Mouse (Mus musculus) granulocyte monocyte progenitor cell, adult 5-6 weeks (primary cell): ENCODE measurements around the gene Snrnp27. TPM values are rescaled to one million over a fixed set of nuclear protein-coding genes. Genes with fewer than 3 reads are reported as not detected.

Experiments used
- ATAC-seq: replicated peaks from 2 replicates; pipeline ENCODE4 v1.8.0; 2016; ENCODE audit warnings: mild to moderate bottlenecking, moderate TSS enrichment, inconsistent platforms; ENCODE audit not compliant: poor library complexity, severe bottlenecking
- total RNA-seq, 2 experiments: library from RNA; stranded (forward) in 1 of 2; stranded (reverse) in 1 of 2; fragments of 200-712, 200-1000 nt in 1 of 2; fragments of >200 nt in 1 of 2; fragmentation: Nextera tagmentation in 1 of 2; gene quantifications; 2 replicates each; pipeline ENCODE4 v1.2.3; 2014 to 2017

The Snrnp27 gene
- total RNA-seq, 2 experiments from 2014 or later: 58.6 to 131 TPM

DNA sequence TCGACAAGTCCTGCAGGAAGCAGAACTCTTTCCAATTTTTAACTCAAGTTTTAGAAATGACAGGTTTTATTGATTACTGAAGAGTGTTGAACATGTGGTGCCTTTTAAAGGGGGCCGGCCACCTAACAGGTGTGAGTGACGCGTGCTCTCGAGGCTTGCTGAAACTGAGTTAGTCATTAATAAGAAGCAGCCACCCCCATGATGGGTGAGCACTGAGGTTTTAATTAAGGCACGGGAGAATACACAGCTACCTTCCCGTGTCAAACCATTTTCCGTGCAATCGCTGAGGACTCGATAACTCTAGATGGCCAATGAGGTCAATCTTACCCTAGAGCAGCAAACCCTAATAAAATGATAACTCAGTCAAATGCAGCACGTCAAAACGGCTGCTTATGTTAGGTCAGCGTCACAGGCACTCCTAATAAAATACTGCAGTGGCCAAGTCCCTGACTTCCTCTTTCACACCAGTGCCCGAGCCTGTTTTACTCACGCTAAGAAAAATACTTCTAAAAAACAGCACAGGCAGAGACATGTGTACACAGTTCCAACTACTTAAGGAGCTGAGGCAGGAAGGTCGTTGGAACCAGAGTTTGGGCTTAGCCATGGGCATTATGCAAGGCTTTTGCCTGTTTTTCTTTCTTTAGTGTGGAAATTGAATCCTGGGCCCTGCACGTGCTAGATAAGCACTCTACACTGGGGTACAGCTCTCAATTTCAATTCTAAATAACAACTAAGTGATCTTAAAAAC is 18.6 kb downstream of the Snrnp27 start:
- peak; percentile 11; the same call in 1 of the 2 replicates for ATAC-seq

DNA sequence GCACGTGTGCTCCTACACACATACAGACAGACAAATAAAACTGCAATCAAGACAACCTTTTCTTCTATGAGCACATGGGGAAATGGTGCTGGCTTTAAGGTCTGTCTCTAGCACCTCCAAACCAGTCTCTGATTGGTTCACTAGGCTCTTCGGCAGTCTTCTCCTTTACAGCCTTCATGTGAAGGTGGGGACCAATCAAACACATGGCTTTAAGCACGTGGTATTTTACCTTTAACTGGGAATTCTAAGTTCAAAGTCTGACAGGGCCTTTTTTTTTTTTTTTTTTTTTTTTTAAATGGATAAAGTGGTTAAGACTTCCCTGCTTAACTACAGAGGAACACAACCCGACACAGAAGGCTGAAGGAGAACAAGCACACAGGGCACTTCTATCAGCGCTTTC is 19.2 kb downstream of the Snrnp27 start:
- ATAC-seq: no peak

DNA sequence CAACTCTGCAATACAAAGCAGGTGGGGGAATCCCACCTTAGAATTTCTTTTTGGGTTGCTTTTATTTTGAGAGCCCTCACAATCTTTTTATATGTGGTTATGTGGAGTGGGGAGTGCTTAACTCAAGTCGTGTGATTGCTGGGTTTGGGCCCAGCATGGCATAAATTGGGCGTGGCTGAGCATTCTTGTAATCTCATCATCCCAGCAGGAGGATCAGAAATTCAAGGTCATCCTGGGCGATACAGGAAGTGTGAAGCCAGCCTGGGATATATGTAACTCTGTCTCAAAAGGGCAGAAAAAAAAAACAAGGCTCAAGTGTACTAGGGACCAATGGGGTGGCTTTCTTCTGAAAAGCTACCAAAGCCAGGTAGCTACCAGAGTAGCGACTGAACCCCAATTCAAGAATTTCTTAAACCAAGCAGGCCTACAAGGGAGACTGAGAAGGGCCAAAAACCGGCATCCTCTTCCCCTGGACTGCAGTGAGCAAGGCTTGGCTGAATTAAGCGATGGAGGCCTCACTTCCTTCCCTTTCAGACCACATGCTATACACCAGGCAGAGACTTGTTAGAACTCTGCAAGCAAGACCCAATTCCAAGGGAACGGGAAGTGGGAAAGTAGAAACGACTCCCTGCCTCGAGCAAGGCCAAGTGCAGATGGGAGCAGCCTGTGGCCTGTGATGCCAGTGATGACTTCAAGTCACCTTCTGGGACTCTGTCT is 24.0 kb downstream of the Snrnp27 start:
- ATAC-seq: peak; percentile 63

DNA sequence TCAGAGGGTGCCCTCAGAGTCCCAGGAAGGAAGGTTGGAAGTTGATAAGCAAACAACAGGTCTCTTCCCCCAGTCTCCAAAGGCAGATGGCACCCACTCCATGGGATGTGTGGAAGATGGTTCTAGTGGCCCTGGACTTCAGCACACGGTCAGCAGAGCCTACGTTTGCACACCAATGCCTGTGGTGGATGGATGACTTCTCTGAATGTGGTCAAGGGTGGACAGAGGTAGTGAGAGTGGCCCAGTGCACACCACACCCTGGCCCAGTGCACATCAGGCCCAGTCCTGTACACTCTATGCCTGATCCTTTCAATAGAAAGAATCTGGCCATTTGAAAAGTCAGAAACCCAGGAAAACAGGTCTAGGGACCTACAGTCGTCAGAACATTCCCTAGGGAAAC is 25.8 kb downstream of the Snrnp27 start:
- no peak for ATAC-seq

DNA sequence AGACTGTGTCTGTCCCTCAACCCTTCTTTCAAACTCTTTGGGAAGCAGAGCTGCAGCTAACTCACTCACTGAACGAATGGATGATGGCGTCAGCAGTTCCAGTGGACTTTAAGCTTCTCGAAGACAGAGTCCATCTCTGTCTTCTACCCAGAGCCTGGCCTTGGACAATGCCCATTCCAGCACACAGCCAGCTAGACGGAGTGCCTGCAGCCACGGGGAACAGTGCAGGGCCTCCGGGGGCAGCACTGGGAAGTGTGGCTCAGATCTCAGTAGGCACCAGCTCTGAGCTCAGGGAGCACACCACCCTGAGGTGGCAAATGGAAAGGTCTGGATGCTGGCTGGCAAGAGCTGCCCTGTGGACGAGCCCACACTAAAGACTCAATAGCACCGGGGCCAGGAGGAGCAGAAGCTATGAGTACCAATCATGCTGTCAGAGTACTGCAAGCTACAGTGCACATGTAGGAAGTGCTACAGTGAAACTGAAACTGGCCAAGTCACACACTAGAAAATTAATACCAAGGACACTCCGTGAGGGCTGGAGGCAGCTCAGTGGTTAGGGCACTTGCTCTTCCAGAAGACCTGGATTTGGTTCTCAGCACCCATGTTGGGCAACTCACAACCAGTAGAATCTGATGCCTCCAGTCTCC is 29.9 kb downstream of the Snrnp27 start:
- ATAC-seq: peak; percentile 75

DNA sequence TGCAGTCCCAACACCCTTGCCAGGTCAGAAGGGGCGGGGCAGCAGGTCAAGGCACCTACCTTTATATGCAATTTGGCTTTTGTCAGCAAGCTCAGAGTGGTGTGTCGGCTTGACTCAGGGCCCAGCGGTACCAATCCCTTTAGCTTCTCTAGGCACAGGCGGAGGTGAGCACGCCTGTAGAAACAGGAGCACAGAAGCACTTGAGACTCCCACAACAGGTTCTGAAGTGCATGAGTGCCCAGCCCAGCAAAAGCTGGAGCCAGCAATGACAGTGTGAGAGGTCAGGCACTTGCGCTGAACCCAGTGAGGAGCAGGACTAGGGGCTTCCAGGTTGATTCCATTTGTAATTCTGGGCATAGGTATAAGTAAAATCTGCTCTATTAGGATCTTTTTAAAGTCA is 31.3 kb downstream of the Snrnp27 start:
- no peak for ATAC-seq

DNA sequence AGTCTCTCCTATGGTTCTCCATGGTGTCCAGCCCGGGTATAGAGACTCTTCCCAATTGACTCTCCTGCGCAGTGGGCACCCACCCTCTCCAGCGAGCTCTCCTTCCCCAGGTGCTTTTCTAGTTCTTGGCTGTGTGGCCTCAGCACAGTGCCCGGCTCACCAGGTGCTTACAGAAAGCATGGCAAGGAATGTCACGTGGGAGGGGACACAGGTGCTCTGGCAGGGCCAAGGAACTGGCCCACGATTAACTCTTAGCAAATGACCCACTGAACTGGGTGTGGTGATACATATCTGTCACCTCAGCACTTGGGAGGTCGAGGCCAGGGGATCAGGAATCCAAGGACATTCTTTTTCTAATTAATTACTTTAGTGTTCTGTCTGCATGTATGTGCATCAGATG is 38.2 kb downstream of the Snrnp27 start:
- ATAC-seq: no peak

DNA sequence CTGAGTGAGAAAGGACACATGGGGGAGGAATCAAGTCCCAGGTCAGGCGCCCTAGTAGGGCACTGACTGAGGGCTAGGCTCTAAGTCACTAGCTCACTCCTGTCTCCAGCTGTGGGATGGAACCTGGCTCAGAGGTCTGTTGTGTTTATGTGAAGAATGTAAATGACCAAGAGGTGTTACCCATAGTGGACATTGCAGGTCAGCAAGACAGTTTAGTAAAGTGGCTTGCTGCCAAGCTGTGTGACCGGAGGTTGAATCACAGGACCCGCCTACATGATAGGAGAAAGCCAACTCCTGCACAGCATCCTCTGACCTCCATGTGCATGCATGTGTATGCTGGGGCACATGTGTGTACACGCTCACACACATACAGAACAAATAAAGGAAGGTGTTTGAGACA is 38.8 kb downstream of the Snrnp27 start:
- no peak for ATAC-seq

DNA sequence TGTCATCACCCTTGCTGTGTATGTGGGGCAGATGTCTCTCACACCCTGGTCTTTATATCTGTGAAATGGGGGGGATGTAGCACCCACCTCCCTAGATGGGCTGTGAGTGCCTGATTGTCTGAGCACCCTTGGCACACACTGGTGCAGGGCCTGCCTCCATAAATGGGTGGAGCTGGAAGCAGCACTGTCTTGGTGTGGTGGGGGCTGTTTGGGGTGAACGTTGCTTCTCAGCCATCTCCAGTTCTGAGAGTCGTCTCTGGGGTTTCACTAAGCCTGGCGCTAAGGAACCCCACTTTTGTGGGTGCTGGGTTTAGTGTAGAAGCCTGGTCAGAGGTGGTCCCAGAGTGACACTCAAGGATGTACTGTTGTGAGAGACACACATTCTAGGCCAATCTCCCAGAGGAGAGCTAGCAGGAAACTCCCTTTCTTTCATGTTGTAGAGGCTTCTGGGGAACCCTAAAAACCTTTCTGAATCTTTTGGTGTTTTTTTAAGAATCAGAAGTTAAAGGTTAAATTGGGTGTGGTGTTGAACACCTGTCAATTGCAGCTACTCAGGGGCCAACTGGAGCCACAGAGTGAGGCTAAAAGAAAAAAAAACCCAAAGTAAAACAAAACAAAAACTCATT is 39.4 kb downstream of the Snrnp27 start:
- no peak for ATAC-seq

DNA sequence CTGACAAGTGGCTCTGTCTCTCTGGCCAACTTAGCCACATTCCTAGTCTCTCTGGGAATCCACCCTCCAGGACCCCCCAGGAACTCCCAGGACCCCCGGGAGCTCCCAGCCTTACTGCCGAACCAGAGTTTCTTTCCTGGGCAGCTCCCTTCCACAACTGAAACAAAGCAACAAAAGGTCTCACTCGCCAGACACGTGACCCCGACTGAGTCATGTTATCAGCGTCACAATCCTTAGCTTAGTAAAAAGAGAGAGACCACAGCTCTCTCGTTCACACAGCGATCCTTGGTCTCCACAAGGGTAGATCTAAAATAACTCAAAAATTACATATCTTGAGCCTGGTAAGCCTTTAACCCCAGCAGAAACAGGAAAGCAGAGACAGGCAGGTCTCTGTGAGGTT is 42.6 kb downstream of the Snrnp27 start:
- no peak for ATAC-seq

DNA sequence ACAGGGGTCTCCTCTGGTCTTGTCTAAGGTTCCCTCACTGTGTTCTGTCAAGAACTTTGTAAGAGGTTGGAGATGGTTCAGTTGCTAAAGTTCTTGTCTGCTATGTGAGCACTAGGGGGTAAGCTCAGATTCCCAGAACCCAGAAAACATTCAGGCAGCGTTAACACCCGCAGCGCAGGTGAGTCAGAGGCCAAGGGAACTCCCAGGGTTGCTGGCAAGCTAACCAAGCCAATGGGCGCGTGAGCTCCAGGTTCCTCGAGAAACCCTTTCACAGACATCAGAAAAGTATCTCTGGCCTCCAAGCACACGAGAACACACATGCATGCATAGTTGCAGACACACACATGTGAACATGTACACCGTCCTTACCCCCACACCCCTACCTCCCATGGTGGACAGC is 43.5 kb downstream of the Snrnp27 start:
- no peak for ATAC-seq

DNA sequence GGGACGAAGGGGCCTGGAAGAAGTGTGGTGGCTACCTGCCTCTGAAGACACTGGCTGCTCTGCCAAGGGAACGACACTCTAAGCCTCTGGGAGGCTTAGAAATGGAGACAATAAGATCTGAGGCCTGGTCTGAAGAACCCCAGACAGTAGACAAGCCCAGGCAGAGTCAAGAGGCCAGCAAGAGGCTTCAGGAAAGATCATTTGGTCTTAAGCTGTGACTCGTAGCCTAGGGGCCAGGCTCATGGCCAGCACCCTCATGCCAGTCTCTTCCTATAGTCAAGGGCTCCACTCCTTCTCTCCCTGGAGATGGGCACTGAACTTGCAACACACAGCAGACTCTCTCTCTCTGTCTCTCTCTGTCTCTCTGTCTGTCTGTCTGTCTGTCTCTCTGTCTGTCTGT is 44.2 kb downstream of the Snrnp27 start:
- ATAC-seq: no peak

DNA sequence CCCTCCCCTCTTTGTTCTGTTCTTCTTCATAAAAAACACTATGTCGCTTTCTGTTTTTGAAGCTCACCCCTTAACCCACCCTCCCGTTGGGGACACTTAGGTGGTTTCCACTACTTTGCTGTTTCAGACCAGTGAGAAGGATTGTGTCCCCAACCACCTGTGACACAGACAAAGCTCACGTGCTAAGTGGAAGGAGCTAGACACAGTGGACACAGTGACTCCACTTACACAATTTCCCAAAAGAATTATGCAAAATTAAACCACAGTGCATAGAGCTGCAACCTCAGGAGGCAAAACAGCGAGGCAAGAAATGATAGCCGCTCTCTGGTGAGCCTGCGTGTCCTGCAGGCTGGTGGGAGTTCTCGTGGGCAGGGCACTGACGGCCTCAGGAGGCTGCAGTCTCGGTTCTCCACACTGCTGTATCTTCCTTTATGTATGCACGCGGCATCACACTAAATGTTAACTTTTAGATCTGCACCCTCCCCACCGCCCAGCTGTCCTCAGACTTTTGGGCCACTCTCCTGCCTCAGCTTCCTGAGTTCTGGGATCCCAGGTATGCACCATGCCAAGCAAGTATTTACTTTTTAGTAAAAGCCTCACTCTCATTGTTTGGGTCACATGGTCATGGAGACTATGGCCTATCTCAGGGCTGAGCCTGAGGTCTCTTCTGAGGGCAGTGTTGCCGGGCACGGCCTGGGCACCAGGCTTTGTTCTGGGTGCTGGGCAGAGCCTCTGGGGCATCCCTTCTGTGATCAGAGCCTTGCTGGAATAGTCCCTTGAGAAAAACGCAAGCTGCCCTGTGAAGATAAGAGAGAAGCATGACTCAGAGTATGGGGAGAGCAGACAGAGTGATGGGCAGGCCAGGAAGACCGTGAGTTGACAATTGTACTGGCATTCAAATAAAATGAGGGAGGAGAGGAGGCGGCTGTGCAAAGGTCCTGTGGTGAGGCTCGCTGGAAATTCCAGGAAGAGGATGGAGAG is 44.9 kb downstream of the Snrnp27 start:
- peak; percentile 91 for ATAC-seq

DNA sequence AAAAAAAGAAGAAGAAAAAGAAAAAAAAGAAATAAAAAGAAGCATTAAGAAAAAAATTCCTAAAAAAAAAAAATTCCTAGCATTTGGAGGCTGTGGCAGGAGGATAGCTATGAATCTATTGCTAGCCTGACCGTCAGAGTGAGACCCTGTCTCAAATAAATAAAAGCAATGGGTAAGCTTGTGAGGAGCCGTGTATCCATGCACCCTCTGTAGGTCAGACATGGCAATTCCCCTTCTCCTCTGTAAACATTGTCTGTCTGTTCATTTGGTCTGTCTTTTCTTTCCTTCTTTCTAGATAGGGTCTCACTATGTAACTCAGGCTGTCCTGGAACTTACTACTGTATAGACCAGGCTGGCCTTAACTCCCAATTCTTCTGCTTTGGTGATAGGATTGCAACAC is 45.9 kb downstream of the Snrnp27 start:
- peak; percentile 29 for ATAC-seq

DNA sequence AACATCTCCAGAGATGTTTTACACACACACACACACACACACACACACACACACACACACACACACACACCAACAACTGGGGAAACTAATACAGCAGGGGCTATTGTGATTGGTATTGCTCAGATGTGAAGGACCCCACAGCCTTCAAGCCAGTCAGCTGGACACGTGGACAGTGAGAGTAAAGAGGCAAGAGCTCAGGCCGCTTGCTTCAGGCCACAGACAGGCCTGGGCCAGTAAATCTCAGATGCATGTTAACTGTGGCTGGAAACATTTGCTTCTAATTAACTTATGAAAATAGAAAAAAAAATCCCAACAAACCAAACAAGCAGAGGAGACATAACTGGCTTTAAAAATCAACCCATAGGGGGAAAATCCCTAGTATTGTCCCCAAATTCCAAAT is 46.5 kb downstream of the Snrnp27 start:
- no peak for ATAC-seq

DNA sequence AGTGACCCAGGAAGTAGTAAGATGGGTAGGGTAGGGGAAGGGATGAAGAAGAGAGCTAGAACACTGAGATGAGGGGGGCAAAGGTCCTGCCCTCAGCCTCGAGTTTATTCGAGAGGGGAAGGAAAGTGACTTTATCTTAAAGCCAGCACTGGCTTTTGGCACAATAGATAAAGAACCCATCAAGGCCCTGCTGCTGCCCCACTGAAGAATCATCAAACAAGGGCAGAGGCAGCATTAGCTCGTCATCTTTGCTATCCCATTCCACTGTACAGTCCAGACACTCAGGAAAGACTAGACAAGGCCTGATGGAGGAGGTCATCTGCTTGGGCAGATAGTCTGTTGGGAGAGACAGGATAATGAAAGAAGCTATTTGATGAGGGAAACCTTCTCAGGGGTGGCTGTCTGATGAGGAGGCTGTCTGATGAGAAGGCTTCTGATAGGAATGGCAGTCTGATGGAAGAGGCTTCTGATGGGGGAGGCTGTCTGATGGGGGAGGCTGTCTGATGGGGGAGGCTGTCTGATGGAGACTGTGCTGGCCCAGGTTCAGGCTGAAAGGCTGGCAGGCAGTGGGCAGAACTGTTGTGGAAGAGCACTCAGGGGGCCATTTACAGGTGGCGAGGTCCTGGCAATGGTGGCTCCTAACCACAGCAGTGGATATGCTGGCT is 47.0 kb downstream of the Snrnp27 start:
- no peak for ATAC-seq

DNA sequence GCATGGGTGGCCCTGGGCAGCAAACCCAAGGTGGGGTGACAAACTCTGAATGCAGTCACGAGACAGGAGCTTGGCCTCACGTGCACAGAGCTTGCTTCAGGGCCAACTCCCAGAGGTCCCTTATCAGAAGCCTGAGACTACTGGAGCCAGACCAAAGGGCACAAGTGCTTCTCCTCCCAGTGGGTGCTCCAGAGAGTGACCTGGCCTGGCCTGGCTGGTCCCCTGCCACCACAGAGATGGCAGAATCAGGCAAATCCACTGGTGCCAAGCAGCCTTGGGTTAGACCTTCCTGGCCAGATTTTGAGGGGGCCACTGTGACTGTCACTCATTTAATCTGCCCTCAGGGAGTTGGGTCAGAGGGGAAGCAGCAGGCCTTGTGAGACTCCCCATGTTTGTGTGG is 47.8 kb downstream of the Snrnp27 start:
- ATAC-seq: no peak

DNA sequence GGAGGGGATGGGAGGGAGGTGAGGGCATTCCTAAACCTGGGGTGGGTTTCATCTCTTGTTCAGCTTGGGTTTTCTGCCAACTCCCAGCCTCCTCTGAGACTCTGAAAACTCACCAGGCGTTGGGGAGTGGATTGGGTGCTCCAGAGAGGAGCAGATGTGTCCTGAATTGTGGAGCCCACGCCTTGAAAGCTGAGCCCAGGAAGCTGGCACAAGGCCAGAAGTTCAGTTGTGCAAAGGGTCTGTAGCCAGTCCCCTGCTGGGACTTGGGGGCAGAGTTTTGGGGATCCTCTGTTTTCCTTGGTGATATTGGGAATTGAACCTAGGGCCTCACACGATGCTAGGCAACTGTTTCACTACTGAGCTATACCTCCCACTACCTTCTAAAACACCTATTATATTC is 54.2 kb downstream of the Snrnp27 start:
- no peak for ATAC-seq

DNA sequence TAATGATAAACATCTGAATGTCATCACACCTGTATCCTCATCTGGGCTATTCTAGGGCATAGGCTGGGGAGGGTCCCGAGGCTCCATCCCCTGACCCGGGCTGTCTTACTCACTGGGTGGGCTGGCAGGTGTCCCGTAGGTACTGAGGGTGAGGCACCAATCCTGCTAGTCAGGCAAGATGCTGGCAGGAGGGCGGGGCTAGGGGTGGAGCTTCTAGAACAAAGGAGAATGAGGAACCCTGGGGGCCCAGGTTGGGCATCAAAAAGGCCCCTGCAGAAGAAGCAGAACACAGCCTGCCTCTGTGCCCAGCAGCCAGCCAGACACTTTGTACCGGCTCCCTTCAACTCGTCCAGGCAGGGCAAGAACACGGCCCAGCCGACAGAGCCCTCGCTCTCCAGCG is 56.4 kb downstream of the Snrnp27 start, which contains the start of gene Asprv1:
Asprv1 (plus strand) TSS at position 219 of the 400 bp plus-strand sequence.
- ATAC-seq: peak; percentile 69
